Mouse (Mus musculus): ENCODE data around the gene Arhgap29. TPM values are rescaled to one million over a fixed set of nuclear protein-coding genes. Genes with fewer than 3 reads are reported as not detected.

The Arhgap29 gene
- polyA plus RNA-seq, 1 experiment = 6.3 TPM

GRCm38 (mm10) chr3:121964173-121964572, 11.8 kb downstream of the Arhgap29 start:
- TF ChIP-seq POLR2A (IDR thresholded peaks at IDR 0.05; ENCODE audit: control insufficient read depth, extremely low read depth, insufficient read depth, low read length, poor library complexity) (no peak), CTCF (IDR thresholded peaks at IDR 0.05; ENCODE audit: borderline replicate concordance, control insufficient read depth, extremely low read depth, insufficient read depth, low read length, poor library complexity) (no peak)
- no peaks in the 10 kb centered on the region for H3K27me3 ChIP-seq (ENCODE audit: control insufficient read depth, insufficient read depth, low read length)
- H3K4me1 ChIP-seq (replicated peaks; ENCODE audit: control insufficient read depth, insufficient read depth, low read length) = 0 out of 2 replicates have a peak, but pooled peaks cover 2% of the 10 kb centered on the region
- H3K27ac ChIP-seq (ENCODE audit: control insufficient read depth, insufficient read depth, low read length) = no peak overlapping the region
- H3K4me3 ChIP-seq (ENCODE audit: control insufficient read depth, insufficient read depth, low read length) = no peak overlapping the region
- DNase-seq = peak; percentile 35
- no peaks in the 10 kb centered on the region for H3K36me3 ChIP-seq (ENCODE audit: control insufficient read depth, insufficient read depth, low read length)

DNA sequence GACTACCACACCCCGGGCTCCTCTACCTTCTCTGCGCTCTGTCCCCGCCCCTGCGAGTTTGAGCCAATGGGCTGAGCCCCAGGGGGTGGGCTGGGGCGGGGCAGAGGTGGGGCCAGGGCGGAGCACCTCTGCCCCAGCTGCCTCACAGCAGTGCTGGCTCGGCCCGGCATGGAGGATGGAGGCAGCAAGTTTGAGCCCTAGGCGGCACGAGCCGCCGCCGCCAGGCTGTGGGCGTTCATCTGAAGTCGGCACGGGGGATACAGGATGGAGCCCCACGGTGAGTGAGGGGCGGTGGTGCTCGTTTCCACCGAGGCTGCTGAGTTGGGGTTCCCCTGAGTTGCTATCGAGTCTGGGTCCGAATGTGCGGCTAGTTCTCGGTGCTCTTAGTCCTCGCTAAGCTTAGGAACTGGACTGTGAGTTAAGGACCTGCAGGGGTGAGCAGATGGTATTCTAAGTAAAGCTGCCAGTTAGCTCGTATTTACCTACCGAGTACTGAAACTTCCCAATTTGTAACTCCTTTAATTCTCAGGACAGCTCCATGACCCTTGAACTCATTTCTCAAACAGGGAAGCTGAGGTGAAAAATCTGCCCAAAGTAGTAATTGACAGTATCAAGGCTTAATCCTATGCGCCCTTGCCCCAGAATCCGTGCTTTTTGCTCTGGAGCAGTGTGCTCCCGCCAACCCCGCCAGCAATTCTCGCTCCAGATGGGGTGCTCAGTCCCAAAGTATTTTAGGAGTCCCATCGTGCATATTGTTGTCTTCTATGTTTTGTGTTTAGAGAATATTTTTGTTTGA, 15.5 kb downstream of the Arhgap29 start:
- TF ChIP-seq POLR2A (IDR thresholded peaks at IDR 0.05; ENCODE audit: control insufficient read depth, extremely low read depth, insufficient read depth, low read length, poor library complexity) (0 out of 2 replicates have a peak, but pooled peaks have one; percentile 47), CTCF (IDR thresholded peaks at IDR 0.05; ENCODE audit: borderline replicate concordance, control insufficient read depth, extremely low read depth, insufficient read depth, low read length, poor library complexity) (no peak)
- H3K36me3 ChIP-seq (ENCODE audit: control insufficient read depth, insufficient read depth, low read length) = no peaks in the 10 kb centered on the region
- DNase-seq = peak; percentile 83
- H3K27ac ChIP-seq (ENCODE audit: control insufficient read depth, insufficient read depth, low read length) = no peak overlapping the region
- 7% methylated on average over 33 of the region's 33 CpGs for WGBS
- peak overlapping the region; percentile 57 for H3K4me3 ChIP-seq (ENCODE audit: control insufficient read depth, insufficient read depth, low read length)
- H3K4me1 ChIP-seq (replicated peaks; ENCODE audit: control insufficient read depth, insufficient read depth, low read length) = 0 out of 2 replicates have a peak, but pooled peaks cover 2% of the 10 kb centered on the region
- no peaks in the 10 kb centered on the region for H3K27me3 ChIP-seq (ENCODE audit: control insufficient read depth, insufficient read depth, low read length)

DNA sequence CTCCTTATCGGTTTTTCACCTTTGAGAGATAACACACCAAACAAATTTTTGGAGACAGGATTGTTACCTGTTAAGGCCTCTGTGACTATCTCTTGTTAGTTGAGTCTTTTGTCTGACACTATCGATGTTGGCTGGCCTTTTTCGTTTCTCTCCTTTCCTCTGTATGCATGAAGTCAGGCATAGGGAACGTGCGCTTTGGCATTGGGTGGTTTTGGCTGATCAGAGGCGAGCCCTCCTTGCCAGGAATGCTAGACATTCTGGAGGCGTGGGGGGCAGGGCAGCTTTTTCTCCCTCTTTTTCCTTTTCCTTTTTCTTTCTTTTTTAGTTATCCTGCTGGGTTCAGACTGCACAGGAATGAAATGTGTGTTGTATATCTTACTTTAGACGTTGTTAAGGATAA, 16.3 kb downstream of the Arhgap29 start:
- Histone ChIP-seq H3K27ac (ENCODE audit: control insufficient read depth, insufficient read depth, low read length) (no peak overlapping the region), H3K4me3 (ENCODE audit: control insufficient read depth, insufficient read depth, low read length) (no peak overlapping the region), H3K27me3 (ENCODE audit: control insufficient read depth, insufficient read depth, low read length) (no peaks in the 10 kb centered on the region), H3K36me3 (ENCODE audit: control insufficient read depth, insufficient read depth, low read length) (no peaks in the 10 kb centered on the region), H3K4me1 (replicated peaks; ENCODE audit: control insufficient read depth, insufficient read depth, low read length) (0 out of 2 replicates have a peak, but pooled peaks cover 2% of the 10 kb centered on the region)
- DNase-seq = no peak
- 81% methylated on average over 8 of the region's 8 CpGs for WGBS
- TF ChIP-seq CTCF (IDR thresholded peaks at IDR 0.05; ENCODE audit: borderline replicate concordance, control insufficient read depth, extremely low read depth, insufficient read depth, low read length, poor library complexity) = no peak
- TF ChIP-seq POLR2A (IDR thresholded peaks at IDR 0.05; ENCODE audit: control insufficient read depth, extremely low read depth, insufficient read depth, low read length, poor library complexity) = no peak

DNA sequence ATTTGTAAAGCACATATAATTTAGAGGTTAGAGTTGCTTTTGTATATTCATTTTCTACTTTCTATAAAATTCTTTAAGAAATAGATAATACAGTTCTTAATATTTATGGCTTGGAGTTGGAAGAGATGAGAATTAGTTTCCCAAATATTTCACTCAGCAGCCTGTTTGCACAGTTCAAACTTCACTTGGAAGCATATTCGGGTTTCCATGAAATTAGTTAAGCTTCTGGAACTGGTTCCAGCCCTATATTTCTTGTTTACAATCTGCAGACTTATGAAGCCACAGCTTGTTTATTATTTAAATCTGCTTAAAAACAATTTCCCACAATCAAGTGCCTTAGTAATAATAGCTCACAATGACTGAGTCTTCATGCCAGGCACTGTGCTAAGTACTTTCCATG, 17.1 kb downstream of the Arhgap29 start:
- H3K4me1 ChIP-seq (replicated peaks; ENCODE audit: control insufficient read depth, insufficient read depth, low read length) = 0 out of 2 replicates have a peak, but pooled peaks cover 2% of the 10 kb centered on the region
- no peak overlapping the region for H3K4me3 ChIP-seq (ENCODE audit: control insufficient read depth, insufficient read depth, low read length)
- WGBS = 91% methylated on average over 1 of the region's 1 CpGs
- no peak overlapping the region for H3K27ac ChIP-seq (ENCODE audit: control insufficient read depth, insufficient read depth, low read length)
- no peaks in the 10 kb centered on the region for H3K36me3 ChIP-seq (ENCODE audit: control insufficient read depth, insufficient read depth, low read length)
- H3K27me3 ChIP-seq (ENCODE audit: control insufficient read depth, insufficient read depth, low read length) = no peaks in the 10 kb centered on the region
- TF ChIP-seq POLR2A (IDR thresholded peaks at IDR 0.05; ENCODE audit: control insufficient read depth, extremely low read depth, insufficient read depth, low read length, poor library complexity) = no peak
- no peak for TF ChIP-seq CTCF (IDR thresholded peaks at IDR 0.05; ENCODE audit: borderline replicate concordance, control insufficient read depth, extremely low read depth, insufficient read depth, low read length, poor library complexity)
- no peak for DNase-seq

DNA sequence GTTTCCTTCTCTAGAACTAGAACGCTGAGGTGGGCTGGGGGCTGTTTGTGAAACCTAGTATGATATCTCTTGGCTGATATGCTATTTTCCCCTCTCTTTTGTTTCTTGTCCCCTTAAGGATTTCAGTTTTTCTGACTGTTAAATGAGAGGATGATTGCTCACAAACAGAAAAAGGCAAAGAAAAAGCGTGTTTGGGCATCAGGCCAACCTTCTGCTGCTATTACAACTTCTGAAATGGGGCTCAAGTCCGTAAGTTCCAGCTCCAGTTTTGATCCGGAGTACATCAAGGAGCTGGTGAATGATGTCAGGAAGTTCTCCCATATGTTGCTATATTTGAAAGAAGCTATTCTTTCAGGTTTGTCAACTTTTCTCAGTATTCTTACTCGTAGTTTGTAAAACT, 21.4 kb downstream of the Arhgap29 start:
- no peak overlapping the region for H3K27ac ChIP-seq (ENCODE audit: control insufficient read depth, insufficient read depth, low read length)
- H3K27me3 ChIP-seq (ENCODE audit: control insufficient read depth, insufficient read depth, low read length) = no peaks in the 10 kb centered on the region
- 90% methylated on average over 5 of the region's 5 CpGs for WGBS
- H3K36me3 ChIP-seq (ENCODE audit: control insufficient read depth, insufficient read depth, low read length) = no peaks in the 10 kb centered on the region
- H3K4me3 ChIP-seq (ENCODE audit: control insufficient read depth, insufficient read depth, low read length) = no peak overlapping the region
- no peaks in the 10 kb centered on the region for H3K4me1 ChIP-seq (replicated peaks; ENCODE audit: control insufficient read depth, insufficient read depth, low read length)
- TF ChIP-seq CTCF (IDR thresholded peaks at IDR 0.05; ENCODE audit: borderline replicate concordance, control insufficient read depth, extremely low read depth, insufficient read depth, low read length, poor library complexity) (no peak), POLR2A (IDR thresholded peaks at IDR 0.05; ENCODE audit: control insufficient read depth, extremely low read depth, insufficient read depth, low read length, poor library complexity) (no peak)
- no peak for DNase-seq

DNA sequence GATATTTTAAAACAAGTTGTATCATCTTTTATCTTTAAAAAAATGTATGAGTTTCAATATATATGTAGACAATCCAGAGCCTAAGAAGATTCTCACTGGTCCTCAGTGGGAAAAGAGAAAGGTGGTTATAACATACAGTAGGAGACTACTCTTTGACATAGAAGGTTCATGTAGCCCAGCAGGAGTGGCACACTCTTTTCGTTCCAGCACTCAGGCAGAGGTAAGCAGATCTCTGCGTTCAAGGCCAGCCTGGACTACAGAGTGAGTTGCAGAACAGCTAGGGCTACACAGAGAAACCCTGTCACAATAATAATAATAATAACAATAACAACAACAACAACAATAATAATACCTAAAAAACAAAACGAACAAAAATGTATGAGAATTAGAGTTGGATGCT, 23.0 kb downstream of the Arhgap29 start:
- no peak for DNase-seq
- Histone ChIP-seq H3K4me3 (ENCODE audit: control insufficient read depth, insufficient read depth, low read length) (no peak overlapping the region), H3K27me3 (ENCODE audit: control insufficient read depth, insufficient read depth, low read length) (no peaks in the 10 kb centered on the region), H3K36me3 (ENCODE audit: control insufficient read depth, insufficient read depth, low read length) (no peaks in the 10 kb centered on the region), H3K27ac (ENCODE audit: control insufficient read depth, insufficient read depth, low read length) (no peak overlapping the region), H3K4me1 (replicated peaks; ENCODE audit: control insufficient read depth, insufficient read depth, low read length) (no peaks in the 10 kb centered on the region)
- 91% methylated on average over 3 of the region's 3 CpGs for WGBS
- no peak for TF ChIP-seq POLR2A (IDR thresholded peaks at IDR 0.05; ENCODE audit: control insufficient read depth, extremely low read depth, insufficient read depth, low read length, poor library complexity)
- no peak for TF ChIP-seq CTCF (IDR thresholded peaks at IDR 0.05; ENCODE audit: borderline replicate concordance, control insufficient read depth, extremely low read depth, insufficient read depth, low read length, poor library complexity)
